ENCODE assay signal across 9 mouse cellular contexts in genomic region chr5:90405210-90405609, GRCm38 (mm10). TPM values are rescaled to one million over a fixed set of nuclear protein-coding genes. Genes with fewer than 3 reads are reported as not detected.
DNase-seq lines count a peak whose midpoint lies in the region; ATAC-seq lines count a peak whose summit lies in the region.
"Had no signal": no experiment of that assay in that cellular context is flagged by ENCODE, and none has a peak within 500 bp of the region (broad histone marks: within the 10 kb centered on the region; RNA-seq: fewer than 3 reads in every experiment).

No protein-coding gene starts in this region.

- DNase-seq in kidney, adult 11 months, result peak; percentile 28
- peak; percentile 23 to 60 for DNase-seq in kidney, adult 8-10 months
- DNase-seq in left cerebral cortex, postnatal 25 days (ENCODE audit: low spot score in 2 of 2), result peak; percentile 53 to 80
- peak; percentile 76 to 77 for DNase-seq in right cerebral cortex, postnatal 10 days (ENCODE audit: low spot score in 2 of 2)
- no peak for DNase-seq in embryo, embryonic 10.5 days (ENCODE audit: low spot score)
- DNase-seq in limb, embryonic 10.5 days (ENCODE audit: low spot score), result no peak

- ATAC-seq in kidney, embryonic 14.5 days (ENCODE audit: low FRiP score, low TSS enrichment), result no peak
- no peak for ATAC-seq in monocyte, adult 5-6 weeks (replicated peaks; ENCODE audit: insufficient number of reproducible peaks, low FRiP score, low TSS enrichment, poor library complexity, severe bottlenecking)

- intact Hi-C loops in left cerebral cortex, postnatal 25 days (cut with DNase I), result loop anchor here (1.0 to 10.0 kb wide), 4 partner anchors 95 to 500 kb away; partner anchors contain the start of gene Cxcl2

- no peaks in the 10 kb centered on the region for H3K4me1 ChIP-seq in kidney, embryonic 14.5 days (ENCODE audit: control insufficient read depth, insufficient read depth, low read length)
- no peaks in the 10 kb centered on the region for H3K4me1 ChIP-seq in limb, embryonic 10.5 days

- H3K27me3 ChIP-seq in kidney, embryonic 14.5 days (ENCODE audit: control insufficient read depth, insufficient read depth, low read length), result no peaks in the 10 kb centered on the region
- no peaks in the 10 kb centered on the region for H3K27me3 ChIP-seq in limb, embryonic 10.5 days (ENCODE audit: low read depth, poor library complexity, severe bottlenecking)
- H3K27me3 ChIP-seq: megakaryocyte, embryonic 14.5 days had no signal

- no peak overlapping the region for H3K9ac ChIP-seq in kidney, embryonic 14.5 days (ENCODE audit: low read depth, low read length)

- H3K4me2 ChIP-seq in kidney, embryonic 14.5 days (replicated peaks; ENCODE audit: low read depth, low read length), result no peak overlapping the region

- H3K9me3 ChIP-seq in kidney, embryonic 14.5 days (ENCODE audit: control insufficient read depth, low read length), result no peaks in the 10 kb centered on the region
- H3K9me3 ChIP-seq in limb, embryonic 10.5 days (replicated peaks), result no peaks in the 10 kb centered on the region
- H3K9me3 ChIP-seq: megakaryocyte, embryonic 14.5 days had no signal

- WGBS in kidney, embryonic 14.5 days, result 87% methylated on average over 4 of the region's 4 CpGs
- 97% methylated on average over 4 of the region's 4 CpGs for WGBS in limb, embryonic 10.5 days

- no peak overlapping the region for H3K4me3 ChIP-seq in kidney, embryonic 14.5 days (ENCODE audit: low read length)
- H3K4me3 ChIP-seq in limb, embryonic 10.5 days, result no peak overlapping the region
- H3K4me3 ChIP-seq: megakaryocyte, embryonic 14.5 days had no signal

- no peak overlapping the region for H3K27ac ChIP-seq in kidney, embryonic 14.5 days (ENCODE audit: low read depth, low read length)
- no peak overlapping the region for H3K27ac ChIP-seq in limb, embryonic 10.5 days

- no peaks in the 10 kb centered on the region for H3K36me3 ChIP-seq in kidney, embryonic 14.5 days (ENCODE audit: control insufficient read depth, insufficient read depth, low read length)
- H3K36me3 ChIP-seq in limb, embryonic 10.5 days, result no peaks in the 10 kb centered on the region

RNA-seq across cellular contexts. Expression of gene Gm9958, which starts 38.2 kb away (rescaled TPM):
- polyA plus RNA-seq in kidney, embryonic 14.5 days (2014; fragmentation: Nextera tagmentation; extraction: Ambion mirVana), result 6.7 and 7.1 TPM in 2 replicates
- total RNA-seq in left cerebral cortex, postnatal 25 days (2021), result 1 to 10 TPM; 1.6 to 1.7 TPM
- 5.0 and 5.7 TPM in 2 replicates for polyA plus RNA-seq in limb, embryonic 10.5 days (2016; fragmentation: Nextera tagmentation; extraction: Ambion mirVana)
- total RNA-seq in monocyte, adult 5-6 weeks (2017), result 0.67 to 4.5 TPM (median 1.2 TPM) in 3 replicates

RNA-seq across cellular contexts. Expression of gene Ankrd17, which starts 38.8 kb away (rescaled TPM):
- 40.0 and 41.2 TPM in 2 replicates for polyA plus RNA-seq in kidney, embryonic 14.5 days (2014; fragmentation: Nextera tagmentation; extraction: Ambion mirVana)
- 100 to 1,000 TPM; 110 to 117 TPM for total RNA-seq in left cerebral cortex, postnatal 25 days (2021)
- polyA plus RNA-seq in limb, embryonic 10.5 days (2016; fragmentation: Nextera tagmentation; extraction: Ambion mirVana), result 24.5 and 25.4 TPM in 2 replicates
- total RNA-seq in monocyte, adult 5-6 weeks (2017), result 94.5 to 177 TPM (median 99.6 TPM) in 3 replicates

RNA-seq across cellular contexts. Expression of gene Alb, which starts 55.5 kb away (rescaled TPM):
- polyA plus RNA-seq in kidney, embryonic 14.5 days (2014; fragmentation: Nextera tagmentation; extraction: Ambion mirVana), result 1.4 and 1.7 TPM in 2 replicates
- not detected for total RNA-seq in left cerebral cortex, postnatal 25 days (2021)
- polyA plus RNA-seq in limb, embryonic 10.5 days (2016; fragmentation: Nextera tagmentation; extraction: Ambion mirVana), result 0.14 TPM in 1 of 2 replicates, not detected in the other
- total RNA-seq in monocyte, adult 5-6 weeks (2017), result not detected in 3 replicates

Comparison
In these comparisons a context has a peak if more than half of its experiments do, and no peak if none do; other contexts are left out.
1. DNase-seq: peak in kidney, adult 11 months (single experiment), kidney, adult 8-10 months (2 of 2), left cerebral cortex, postnatal 25 days (2 of 2) and right cerebral cortex, postnatal 10 days (2 of 2); none in embryo, embryonic 10.5 days (single experiment) and limb, embryonic 10.5 days (single experiment).